31 mouse cellular contexts compared by ENCODE assay signal in genomic region chr7:119236343-119236742, GRCm38 (mm10). TPM values are rescaled to one million over a fixed set of nuclear protein-coding genes. Genes with fewer than 3 reads are reported as not detected.
DNase-seq lines count a peak whose midpoint lies in the region; ATAC-seq lines count a peak whose summit lies in the region.
"Had no signal": no experiment of that assay in that cellular context is flagged by ENCODE, and none has a peak within 500 bp of the region (broad histone marks: within the 10 kb centered on the region; RNA-seq: fewer than 3 reads in every experiment).

No protein-coding gene starts in this region.

- WGBS in embryonic facial prominence, embryonic 11.5 days: 84% methylated on average over 6 of the region's 6 CpGs
- 84% methylated on average over 6 of the region's 6 CpGs for WGBS in embryonic facial prominence, embryonic 10.5 days
- 59% methylated on average over 6 of the region's 6 CpGs for WGBS in hindbrain, embryonic 16.5 days
- WGBS in hindbrain, embryonic 12.5 days: 83% methylated on average over 6 of the region's 6 CpGs
- 65% methylated on average over 6 of the region's 6 CpGs for WGBS in neural tube, embryonic 15.5 days

- no peaks in the 10 kb centered on the region for H3K9me3 ChIP-seq in embryonic facial prominence, embryonic 11.5 days (replicated peaks; ENCODE audit: control insufficient read depth, low read length)
- H3K9me3 ChIP-seq in embryonic facial prominence, embryonic 10.5 days: no peaks in the 10 kb centered on the region
- H3K9me3 ChIP-seq in hindbrain, embryonic 16.5 days (ENCODE audit: control insufficient read depth, low read length): no peaks in the 10 kb centered on the region
- no peaks in the 10 kb centered on the region for H3K9me3 ChIP-seq in hindbrain, embryonic 12.5 days (replicated peaks)
- H3K9me3 ChIP-seq in neural tube, embryonic 15.5 days (replicated peaks): no peaks in the 10 kb centered on the region
- H3K9me3 ChIP-seq: embryonic facial prominence, embryonic 13.5 days; forebrain, embryonic 12.5 days; heart, embryonic 10.5 days; heart, embryonic 15.5 days; limb, embryonic 13.5 days; lung, embryonic 15.5 days; neural tube, embryonic 13.5 days had no signal

- no peaks in the 10 kb centered on the region for H3K27me3 ChIP-seq in embryonic facial prominence, embryonic 11.5 days (ENCODE audit: control insufficient read depth, insufficient read depth, low read length)
- no peaks in the 10 kb centered on the region for H3K27me3 ChIP-seq in embryonic facial prominence, embryonic 10.5 days (replicated peaks; ENCODE audit: low read depth, poor library complexity, severe bottlenecking)
- no peaks in the 10 kb centered on the region for H3K27me3 ChIP-seq in hindbrain, embryonic 16.5 days (replicated peaks; ENCODE audit: control insufficient read depth, insufficient read depth, low read length)
- no peaks in the 10 kb centered on the region for H3K27me3 ChIP-seq in hindbrain, embryonic 12.5 days
- H3K27me3 ChIP-seq in neural tube, embryonic 15.5 days (replicated peaks): no peaks in the 10 kb centered on the region
- H3K27me3 ChIP-seq: embryonic facial prominence, embryonic 13.5 days; heart, embryonic 15.5 days; limb, embryonic 13.5 days; lung, embryonic 15.5 days; neural tube, embryonic 13.5 days had no signal

- ATAC-seq in embryonic facial prominence, embryonic 11.5 days (replicated peaks; ENCODE audit: insufficient number of reproducible peaks, low FRiP score, low TSS enrichment, low read depth): 0 out of 2 replicates have a peak, but pooled peaks have one; percentile 9
- ATAC-seq in hindbrain, embryonic 16.5 days: peak; percentile 73; the same call in 1 of the 2 replicates
- ATAC-seq in hindbrain, embryonic 12.5 days (ENCODE audit: low FRiP score): no peak
- ATAC-seq in neural tube, embryonic 15.5 days (ENCODE audit: low FRiP score): 0 out of 2 replicates have a peak, but pooled peaks have one; percentile 24
- ATAC-seq in CD4-positive, CD25-positive, alpha-beta regulatory T cell, adult 4 months: no peak
- ATAC-seq: intestine, embryonic 16.5 days; midbrain, embryonic 16.5 days had no signal

- no peak overlapping the region for H3K9ac ChIP-seq in embryonic facial prominence, embryonic 11.5 days (replicated peaks; ENCODE audit: low read length)
- H3K9ac ChIP-seq in hindbrain, embryonic 16.5 days (ENCODE audit: low read depth, low read length): no peak overlapping the region
- H3K9ac ChIP-seq in hindbrain, embryonic 12.5 days: no peak overlapping the region
- H3K9ac ChIP-seq in neural tube, embryonic 15.5 days (replicated peaks): no peak overlapping the region
- H3K9ac ChIP-seq: embryonic facial prominence, embryonic 13.5 days; forebrain, embryonic 12.5 days; heart, embryonic 15.5 days; limb, embryonic 13.5 days; lung, embryonic 15.5 days; neural tube, embryonic 13.5 days had no signal

- H3K36me3 ChIP-seq in embryonic facial prominence, embryonic 11.5 days (replicated peaks; ENCODE audit: control insufficient read depth, insufficient read depth, low read depth, low read length): no peaks in the 10 kb centered on the region
- no peaks in the 10 kb centered on the region for H3K36me3 ChIP-seq in embryonic facial prominence, embryonic 10.5 days (replicated peaks)
- H3K36me3 ChIP-seq in hindbrain, embryonic 16.5 days (ENCODE audit: control insufficient read depth, insufficient read depth, low read length): no peaks in the 10 kb centered on the region
- H3K36me3 ChIP-seq in hindbrain, embryonic 12.5 days: no peaks in the 10 kb centered on the region
- H3K36me3 ChIP-seq in neural tube, embryonic 15.5 days: no peaks in the 10 kb centered on the region
- H3K36me3 ChIP-seq: embryonic facial prominence, embryonic 13.5 days; forebrain, embryonic 12.5 days; heart, embryonic 10.5 days; heart, embryonic 15.5 days; limb, embryonic 13.5 days; lung, embryonic 15.5 days; neural tube, embryonic 13.5 days had no signal

- H3K4me1 ChIP-seq in embryonic facial prominence, embryonic 11.5 days (ENCODE audit: control insufficient read depth, insufficient read depth, low read length): no peaks in the 10 kb centered on the region
- no peaks in the 10 kb centered on the region for H3K4me1 ChIP-seq in embryonic facial prominence, embryonic 10.5 days
- H3K4me1 ChIP-seq in hindbrain, embryonic 16.5 days (ENCODE audit: control insufficient read depth, insufficient read depth, low read depth, low read length): no peaks in the 10 kb centered on the region
- no peaks in the 10 kb centered on the region for H3K4me1 ChIP-seq in hindbrain, embryonic 12.5 days
- H3K4me1 ChIP-seq in neural tube, embryonic 15.5 days: no peaks in the 10 kb centered on the region
- H3K4me1 ChIP-seq: embryonic facial prominence, embryonic 13.5 days; forebrain, embryonic 12.5 days; heart, embryonic 10.5 days; heart, embryonic 15.5 days; limb, embryonic 13.5 days; lung, embryonic 15.5 days; neural tube, embryonic 13.5 days had no signal

- no peak overlapping the region for H3K4me2 ChIP-seq in embryonic facial prominence, embryonic 11.5 days (ENCODE audit: low read depth, low read length)
- H3K4me2 ChIP-seq in hindbrain, embryonic 16.5 days (ENCODE audit: low read length): no peak overlapping the region
- H3K4me2 ChIP-seq in hindbrain, embryonic 12.5 days (replicated peaks): no peak overlapping the region
- no peak overlapping the region for H3K4me2 ChIP-seq in neural tube, embryonic 15.5 days
- H3K4me2 ChIP-seq: embryonic facial prominence, embryonic 13.5 days; forebrain, embryonic 12.5 days; heart, embryonic 15.5 days; limb, embryonic 13.5 days; liver, embryonic 11.5 days; lung, embryonic 15.5 days; neural tube, embryonic 13.5 days had no signal

- no peak overlapping the region for H3K27ac ChIP-seq in embryonic facial prominence, embryonic 11.5 days (replicated peaks; ENCODE audit: low read depth, low read length)
- H3K27ac ChIP-seq in embryonic facial prominence, embryonic 10.5 days (replicated peaks): no peak overlapping the region
- H3K27ac ChIP-seq in hindbrain, embryonic 16.5 days (ENCODE audit: low read depth, low read length): no peak overlapping the region
- no peak overlapping the region for H3K27ac ChIP-seq in hindbrain, embryonic 12.5 days
- H3K27ac ChIP-seq in neural tube, embryonic 15.5 days (replicated peaks): no peak overlapping the region
- H3K27ac ChIP-seq: embryonic facial prominence, embryonic 13.5 days; forebrain, embryonic 12.5 days; heart, embryonic 10.5 days; heart, embryonic 15.5 days; kidney, postnatal 0 days; limb, embryonic 13.5 days; lung, embryonic 15.5 days; neural tube, embryonic 13.5 days had no signal

- no peak overlapping the region for H3K4me3 ChIP-seq in embryonic facial prominence, embryonic 11.5 days (ENCODE audit: low read depth, low read length)
- no peak overlapping the region for H3K4me3 ChIP-seq in embryonic facial prominence, embryonic 10.5 days
- H3K4me3 ChIP-seq in hindbrain, embryonic 16.5 days (ENCODE audit: low read length): no peak overlapping the region
- H3K4me3 ChIP-seq in hindbrain, embryonic 12.5 days: no peak overlapping the region
- no peak overlapping the region for H3K4me3 ChIP-seq in neural tube, embryonic 15.5 days (replicated peaks)
- H3K4me3 ChIP-seq: embryonic facial prominence, embryonic 13.5 days; forebrain, embryonic 12.5 days; heart, embryonic 10.5 days; heart, embryonic 15.5 days; limb, embryonic 13.5 days; lung, embryonic 15.5 days; myocyte; neural tube, embryonic 13.5 days had no signal

- DNase-seq in embryonic facial prominence, embryonic 11.5 days (ENCODE audit: low spot score): no peak
- DNase-seq in embryonic facial prominence, embryonic 10.5 days (ENCODE audit: low spot score): no peak
- DNase-seq in neural tube, embryonic 10.5 days (ENCODE audit: extremely low spot score, low spot score): no peak
- DNase-seq: adrenal gland, postnatal 14 days; cerebellum, adult 2 months; cerebellum, postnatal 36 days; gastrocnemius, postnatal 14 days; heart, postnatal 36 days; kidney, adult 8-10 months; kidney, postnatal 4 days; lung, postnatal 36 days; spleen, adult 18-20 months; thymus, postnatal 14 days had no signal

RNA-seq across cellular contexts. Expression of gene Gpr139, which starts 51.9 kb away (rescaled TPM):
- 0.53 and 0.54 TPM in 2 replicates for polyA plus RNA-seq in embryonic facial prominence, embryonic 11.5 days (2014; fragmentation: Nextera tagmentation; extraction: Ambion mirVana)
- 0.07 and 0.11 TPM in 2 replicates for polyA plus RNA-seq in embryonic facial prominence, embryonic 10.5 days (2016; fragmentation: Nextera tagmentation; extraction: Ambion mirVana)
- 12.0 and 13.7 TPM in 2 replicates for polyA plus RNA-seq in hindbrain, embryonic 16.5 days (2015; fragmentation: Nextera tagmentation; extraction: Ambion mirVana)
- 2.6 and 2.9 TPM in 2 replicates for polyA plus RNA-seq in hindbrain, embryonic 12.5 days (2016; fragmentation: Nextera tagmentation; extraction: Ambion mirVana)
- 9.9 and 12.0 TPM in 2 replicates for polyA plus RNA-seq in neural tube, embryonic 15.5 days (2015; fragmentation: Nextera tagmentation; extraction: Ambion mirVana)
- not detected for polyA plus RNA-seq in CD4-positive, CD25-positive, alpha-beta regulatory T cell, adult 4 months (2017; shearing (Covaris generic))
- polyA plus RNA-seq: heart, embryonic 10.5 days; heart, embryonic 15.5 days; intestine, embryonic 16.5 days; limb, embryonic 13.5 days; liver, embryonic 11.5 days; liver, embryonic 16.5 days; myocyte; urinary bladder, adult 2 months had no signal

Comparison
In these comparisons a context has a peak if more than half of its experiments do, and no peak if none do; other contexts are left out.
1. ATAC-seq: peak in embryonic facial prominence, embryonic 11.5 days (single experiment), hindbrain, embryonic 16.5 days (single experiment) and neural tube, embryonic 15.5 days (single experiment); none in hindbrain, embryonic 12.5 days (single experiment) and CD4-positive, CD25-positive, alpha-beta regulatory T cell, adult 4 months (single experiment).